Mouse (Mus musculus) lung, postnatal 0 days (tissue): ENCODE measurements around the gene Mfap3.

ENCODE experiments used
- CTCF ChIP-seq: IDR thresholded peaks from 2 replicates; pipeline ENCODE4 v1.5.1; 2016; ENCODE audit warnings: antibody characterized with exemption, mild to moderate bottlenecking
- EP300 ChIP-seq: IDR thresholded peaks from 2 replicates; pipeline ENCODE4 v1.6.1; 2016; ENCODE audit warnings: antibody characterized with exemption, mild to moderate bottlenecking, control low read depth

- TF ChIP-seq EP300 (no peak), CTCF (no peak)
These were observed 22.2 kb downstream of the Mfap3 start for GRCm38 (mm10) chr11:57540681-57541080.
